Mouse (Mus musculus): ENCODE measurements around the gene Tsr1. TPM values are rescaled to one million over a fixed set of nuclear protein-coding genes. Genes with fewer than 3 reads are reported as not detected.

Gene Tsr1
- polyA plus RNA-seq (2017; shearing (Covaris generic)) = 71.3 TPM

DNA sequence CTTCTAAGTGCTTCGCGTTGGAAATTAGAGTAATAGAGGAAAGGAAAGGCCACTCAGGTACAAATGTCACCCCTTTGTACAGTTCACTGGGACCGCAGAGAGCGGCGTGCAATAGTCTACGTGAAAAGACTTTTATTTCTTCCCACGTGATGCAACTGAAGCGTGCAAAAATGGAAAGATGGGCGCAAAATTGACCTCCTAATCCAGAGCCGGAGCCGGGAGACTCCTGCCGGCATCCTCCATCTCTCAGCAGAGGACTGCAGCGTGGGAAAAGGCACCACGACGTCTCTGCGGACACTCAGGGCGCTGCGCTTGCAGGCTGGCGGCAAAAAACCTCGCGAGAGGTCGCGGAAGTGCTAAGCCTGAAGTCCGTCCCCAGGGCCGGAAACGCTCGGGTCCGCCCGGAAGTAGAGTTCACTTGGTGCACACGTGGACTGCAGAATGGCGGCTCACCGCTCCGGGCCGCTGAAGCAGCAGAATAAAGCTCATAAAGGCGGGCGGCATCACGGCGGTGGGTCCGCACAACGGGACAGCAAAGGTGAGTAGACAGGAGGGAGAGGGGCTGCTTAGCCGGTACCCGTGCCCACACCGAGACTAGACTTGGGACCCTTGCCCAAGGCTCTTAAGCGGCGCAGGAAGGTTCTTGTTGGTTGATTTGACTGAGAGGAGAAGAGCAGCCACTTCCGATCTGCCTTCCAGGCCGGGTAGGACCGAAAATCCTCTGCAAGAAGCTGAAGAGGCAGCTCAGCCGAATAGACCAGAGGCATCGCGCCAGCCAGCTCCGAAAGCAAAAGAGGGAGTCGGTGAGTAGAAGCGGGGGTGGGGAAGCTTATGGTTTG is at the start of gene Tsr1:
Gene Tsr1 (plus strand): TSS at position 394 of the 839 bp plus-strand sequence.

DNA sequence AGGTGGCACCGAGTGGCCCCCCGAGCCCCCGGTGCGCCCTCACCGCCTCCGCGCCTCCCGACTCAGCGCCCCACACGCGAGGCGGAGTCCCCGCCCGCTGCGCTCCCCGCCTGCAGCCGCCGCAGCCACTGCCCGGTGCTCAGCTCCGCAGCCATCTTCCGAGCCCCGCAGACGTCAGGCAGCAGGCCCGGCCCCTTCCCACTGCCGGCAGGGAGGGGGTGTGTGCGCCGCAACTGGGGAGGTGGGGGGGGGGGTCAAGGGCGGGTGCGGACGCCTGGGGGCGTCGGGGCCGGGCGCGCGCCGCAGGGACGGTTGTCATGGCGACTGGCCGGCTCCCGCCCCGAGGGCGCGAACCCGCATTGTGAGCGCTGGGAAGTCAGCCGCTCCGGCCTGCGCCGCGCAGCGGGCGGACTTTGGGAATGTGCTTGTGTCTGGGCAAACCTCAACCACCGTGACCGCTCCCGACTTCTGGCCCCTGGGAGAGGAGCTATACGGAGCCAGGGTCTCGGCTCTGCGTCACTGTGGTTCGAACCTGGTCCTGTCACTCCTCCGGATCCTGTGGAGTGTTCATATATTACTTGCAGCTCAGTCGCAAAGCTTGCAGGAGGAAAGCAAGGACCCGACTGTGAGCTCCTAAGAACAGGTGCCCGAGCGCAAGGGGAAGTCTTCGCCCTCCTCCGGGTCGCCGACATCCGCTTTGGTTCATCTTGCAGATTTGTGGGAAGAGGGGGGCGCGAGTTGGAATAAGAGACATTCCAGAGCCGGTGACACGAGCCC is 782 bp upstream of the Tsr1 start, which contains the start of gene Sgsm2:
Gene Sgsm2 (minus strand): TSS at position 160 of the 777 bp plus-strand sequence.

DNA sequence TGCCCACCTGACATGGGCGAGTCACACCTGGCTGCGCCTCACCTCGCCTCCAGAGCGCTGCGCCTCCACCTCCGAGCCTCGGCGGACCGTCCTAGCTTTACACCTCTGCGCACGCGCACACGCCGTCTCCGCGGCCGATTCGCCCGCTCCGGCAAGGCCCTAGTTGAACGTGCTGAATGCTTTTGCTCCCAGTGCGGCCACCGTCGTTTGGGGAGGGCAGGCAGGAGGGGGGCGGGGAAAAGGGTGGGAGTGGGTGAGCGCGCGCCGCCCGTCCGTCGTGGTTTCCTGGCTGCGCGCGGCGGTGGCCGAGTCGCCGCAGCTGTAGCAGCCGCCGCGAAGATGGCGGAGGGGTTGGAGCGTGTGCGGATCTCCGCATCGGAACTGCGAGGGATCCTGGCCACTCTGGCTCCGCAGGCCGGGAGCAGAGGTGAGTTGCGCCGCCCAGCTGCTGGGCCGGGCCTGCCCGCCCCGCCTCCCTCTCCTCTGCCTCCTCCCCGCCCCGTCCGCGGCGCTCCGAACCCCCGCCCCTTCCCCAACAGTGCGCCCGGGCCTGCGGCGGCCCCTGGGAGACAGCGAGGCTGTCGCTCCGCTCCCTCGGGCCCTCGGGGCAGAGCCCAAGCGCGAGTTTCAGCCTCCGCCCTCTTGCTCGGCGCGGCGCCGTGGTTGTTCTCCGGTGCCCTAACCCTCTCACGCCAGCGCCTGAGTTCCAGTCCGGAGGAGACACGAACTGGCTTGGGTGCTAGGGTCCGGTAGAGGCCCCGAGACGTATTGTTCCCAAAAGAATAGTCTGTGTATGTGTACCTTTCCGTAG is 27.9 kb downstream of the Tsr1 start, which contains the start of the genes Smg6 and Srr:
Gene Smg6 (plus strand): TSS at position 247 of the 811 bp plus-strand sequence.
Gene Srr (minus strand): TSS at position 372 of the 811 bp plus-strand sequence.

Other genes with a start within 250 kb of the Tsr1 start
- 6.4 TPM for gene Cluh, start 248.6 kb upstream of the Tsr1 start, polyA plus RNA-seq (2017; shearing (Covaris generic))
- gene Pafah1b1, start 173.4 kb upstream of the Tsr1 start, polyA plus RNA-seq (2017; shearing (Covaris generic)) = 67.1 TPM
- gene Mettl16, start 127.2 kb upstream of the Tsr1 start, polyA plus RNA-seq (2017; shearing (Covaris generic)) = 47.8 TPM
- gene Mnt, start 67.2 kb upstream of the Tsr1 start, polyA plus RNA-seq (2017; shearing (Covaris generic)) = 5.0 TPM
- gene Sgsm2, start 1.0 kb upstream of the Tsr1 start, polyA plus RNA-seq (2017; shearing (Covaris generic)) = 1.6 TPM
- gene Smg6, start 27.8 kb downstream of the Tsr1 start, polyA plus RNA-seq (2017; shearing (Covaris generic)) = 38.2 TPM
- gene Srr, start 27.9 kb downstream of the Tsr1 start, polyA plus RNA-seq (2017; shearing (Covaris generic)) = 8.3 TPM